Mouse (Mus musculus) cortical plate, adult 2 months (tissue): ENCODE measurements around the gene Tspan4.

Experiments used
- CTCF ChIP-seq: fragments of 200-500 bp; IDR thresholded peaks from 2 replicates; pipeline ENCODE4 v1.5.1; 2011; ENCODE audit warnings: mild to moderate bottlenecking, control low read depth, low read length; ENCODE audit not compliant: insufficient read depth; ENCODE audit errors: extremely low read depth
- POLR2A ChIP-seq: fragments of 200-500 bp; IDR thresholded peaks from 2 replicates; pipeline ENCODE4 v1.6.1; 2011; ENCODE audit warnings: mild to moderate bottlenecking, low read length, control low read depth; ENCODE audit not compliant: insufficient read depth; ENCODE audit errors: extremely low read depth

DNA sequence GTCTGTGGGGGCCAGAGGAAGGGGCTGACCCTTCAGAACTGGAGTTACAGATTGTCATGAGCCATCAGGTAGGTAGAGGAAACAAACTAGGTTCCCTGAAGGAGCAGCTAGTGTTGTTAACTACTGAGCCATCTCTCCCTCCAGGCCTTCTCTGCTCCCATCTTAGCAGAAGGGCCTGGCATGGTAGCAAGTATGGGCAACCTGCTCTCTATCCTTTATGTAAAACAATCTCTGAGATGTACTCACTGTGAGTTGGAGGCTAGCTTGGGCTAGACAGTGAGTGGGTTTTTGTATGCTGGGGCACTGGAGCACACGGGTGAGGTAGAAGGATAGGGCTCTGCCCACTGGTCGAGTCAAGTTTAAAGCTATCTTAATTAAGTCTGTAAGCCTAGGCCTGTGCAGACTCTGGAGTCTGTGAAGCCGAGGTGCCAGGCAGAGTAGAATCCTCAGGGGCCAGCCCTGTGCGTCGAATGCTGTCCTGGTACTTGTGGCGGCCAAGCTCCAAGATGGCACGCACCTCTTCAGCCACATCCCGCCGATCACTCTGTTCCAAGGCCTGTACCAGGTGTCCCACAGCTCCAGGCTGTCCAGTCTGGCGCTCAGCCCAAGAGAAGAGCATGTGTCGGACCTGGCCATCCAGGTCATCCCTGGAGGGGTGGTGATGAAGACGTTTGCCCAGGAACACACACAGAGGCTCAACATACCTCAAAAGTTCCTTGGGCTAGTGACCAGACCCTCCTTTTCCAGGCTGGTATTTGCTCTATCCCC lies 36.7 kb upstream of the Tspan4 start:
- no peak for TF ChIP-seq POLR2A
- no peak for TF ChIP-seq CTCF
